Mouse (Mus musculus) forebrain, postnatal 0 days (tissue): Measurements from ENCODE around the gene Brdt. TPM values are rescaled to one million over a fixed set of nuclear protein-coding genes. Genes with fewer than 3 reads are reported as not detected.

ENCODE experiments used
- ATAC-seq: fragments of 200-750 bp; cut with Nextera tagmentation; 2 replicates; pipeline ENCODE4 v1.8.0; 2017; ENCODE audit warnings: mild to moderate bottlenecking, moderate library complexity
- DNase-seq: peaks from one replicate; pipeline ENCODE4 v3.0.0-alpha.2; 2015
- H3K27ac ChIP-seq: fragments of 300-500 bp; sonication (generic); 2 replicates; pipeline ENCODE4 v1.5.1; 2014; ENCODE audit warnings: low read depth, mild to moderate bottlenecking, antibody characterized with exemption, low read length, moderate library complexity, mixed read lengths
- H3K27me3 ChIP-seq: fragments of 300-500 bp; sonication (generic); 2 replicates; pipeline ENCODE4 v1.6.1; 2014; ENCODE audit warnings: mild to moderate bottlenecking, low read length, mixed read lengths; ENCODE audit not compliant: insufficient read depth
- H3K36me3 ChIP-seq: fragments of 300-500 bp; sonication (generic); 2 replicates; pipeline ENCODE4 v1.6.1; 2014; ENCODE audit warnings: mild to moderate bottlenecking, moderate library complexity; ENCODE audit not compliant: insufficient read depth
- H3K4me1 ChIP-seq: fragments of 300-500 bp; sonication (generic); 2 replicates; pipeline ENCODE4 v1.6.1; 2014; ENCODE audit warnings: antibody characterized with exemption; ENCODE audit not compliant: insufficient read depth
- H3K4me2 ChIP-seq: fragments of 300-500 bp; sonication (generic); 2 replicates; pipeline ENCODE4 v1.6.1; 2014; ENCODE audit warnings: low read depth, mild to moderate bottlenecking, moderate library complexity
- H3K4me3 ChIP-seq: fragments of 300-500 bp; sonication (generic); 2 replicates; pipeline ENCODE4 v1.5.1; 2014; ENCODE audit warnings: low read depth, low read length, mixed read lengths
- H3K9ac ChIP-seq: fragments of 300-500 bp; sonication (generic); 2 replicates; pipeline ENCODE4 v1.6.1; 2014; ENCODE audit warnings: mild to moderate bottlenecking
- H3K9me3 ChIP-seq: fragments of 300-500 bp; sonication (generic); 2 replicates; pipeline ENCODE4 v1.6.1; 2016; ENCODE audit warnings: low read length
- CTCF ChIP-seq: sonication (generic); IDR thresholded peaks from 2 replicates; pipeline ENCODE4 v1.5.1; 2016; ENCODE audit warnings: antibody characterized with exemption, control low read depth, low read depth
- WGBS: fragments of 180-500 bp; shearing (Covaris S2); extraction: QIAGEN DNeasy Blood & Tissue Kit; methylation state at CpG from one replicate; pipeline ENCODE4 v1.1.7; 2014; 5-methylcytosine and 5-hydroxymethylcytosine counted together
- polyA plus RNA-seq: library from polyadenylated mRNA; unstranded; fragments of >200 nt; fragmentation: Nextera tagmentation; extraction: Ambion mirVana; gene quantifications from 2 replicates; pipeline ENCODE4 v1.2.1, GENCODE M21; 2015
- total RNA-seq: library from RNA; depleted of rRNA; stranded (reverse); fragments of >200 nt; gene quantifications from 2 replicates; pipeline ENCODE4 v1.2.3, GENCODE M21; 2014; rRNA removed

The Brdt gene
- total and polyA plus RNA-seq, 2 experiments from 2014 or later = 2.3 to 4.3 TPM

GRCm38 (mm10) chr5:107411326-107411725, 80.4 kb downstream of the Brdt start:
- Histone ChIP-seq H3K36me3 (no peaks in the 10 kb centered on the region), H3K27ac (no peak overlapping the region), H3K27me3 (no peaks in the 10 kb centered on the region), H3K9ac (no peak overlapping the region), H3K4me1 (no peaks in the 10 kb centered on the region), H3K4me2 (no peak overlapping the region), H3K9me3 (no peaks in the 10 kb centered on the region), H3K4me3 (no peak overlapping the region)
- WGBS = 51% methylated on average over 4 of the region's 4 CpGs
- no peak for TF ChIP-seq CTCF
- DNase-seq = peak; percentile 16
- ATAC-seq = peak; percentile 42; the same call in 1 of the 2 replicates

GRCm38 (mm10) chr5:107412285-107412684, 81.3 kb downstream of the Brdt start:
- Histone ChIP-seq H3K9ac (no peak overlapping the region), H3K4me1 (no peaks in the 10 kb centered on the region), H3K27ac (no peak overlapping the region), H3K27me3 (no peaks in the 10 kb centered on the region), H3K36me3 (no peaks in the 10 kb centered on the region), H3K4me3 (no peak overlapping the region), H3K4me2 (no peak overlapping the region), H3K9me3 (no peaks in the 10 kb centered on the region)
- 79% methylated on average over 2 of the region's 2 CpGs for WGBS
- no peak for TF ChIP-seq CTCF
- ATAC-seq (no peak), DNase-seq (no peak)

DNA sequence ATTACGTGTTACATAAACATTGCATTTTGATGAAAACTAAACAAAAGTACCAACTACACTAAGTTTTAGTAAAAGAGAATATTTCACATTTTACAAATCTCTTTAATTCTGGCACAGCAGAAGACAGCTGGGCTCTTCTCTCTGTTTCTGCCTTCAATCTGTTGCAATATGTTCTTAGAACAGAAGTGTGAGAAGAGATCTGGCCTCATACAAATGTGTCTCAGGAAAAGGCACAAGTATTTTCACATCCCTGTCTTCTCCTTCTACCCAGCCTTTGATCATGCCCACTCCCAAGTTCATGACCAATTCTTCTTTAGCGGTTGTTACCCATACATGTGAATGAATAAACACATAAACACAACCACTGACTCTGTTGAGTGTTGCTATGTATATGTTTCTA, 84.1 kb downstream of the Brdt start:
- Histone ChIP-seq H3K4me2 (no peak overlapping the region), H3K27me3 (no peaks in the 10 kb centered on the region), H3K4me3 (no peak overlapping the region), H3K9ac (no peak overlapping the region), H3K4me1 (no peaks in the 10 kb centered on the region), H3K9me3 (no peaks in the 10 kb centered on the region), H3K27ac (0 out of 2 replicates have a peak overlapping the region, but pooled peaks have one; percentile 31), H3K36me3 (no peaks in the 10 kb centered on the region)
- peak; percentile 67 for DNase-seq
- peak; percentile 83 for ATAC-seq
- WGBS = 77% methylated on average over 2 of the region's 2 CpGs
- TF ChIP-seq CTCF = no peak

DNA sequence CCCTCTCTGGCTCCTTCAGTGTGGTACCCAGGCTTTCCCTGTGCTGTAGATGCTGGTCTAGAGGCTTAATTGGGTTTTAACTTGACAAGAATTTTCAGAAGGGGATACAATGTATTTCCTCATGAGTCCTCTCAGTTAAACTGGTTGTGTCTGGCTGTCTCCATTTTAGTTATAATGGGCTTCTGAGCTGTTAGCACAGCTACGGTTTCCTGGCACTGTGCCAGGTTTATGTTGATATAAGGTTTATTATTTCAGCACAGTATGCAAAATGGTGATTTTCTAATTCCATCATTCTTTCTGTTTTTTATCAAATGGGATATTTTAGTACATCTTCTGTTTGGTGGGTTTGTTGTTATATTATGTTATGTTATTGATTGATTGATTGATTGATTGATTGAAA, 90.7 kb downstream of the Brdt start:
- Histone ChIP-seq H3K27ac (no peak overlapping the region), H3K36me3 (no peaks in the 10 kb centered on the region), H3K4me3 (no peak overlapping the region), H3K9me3 (no peaks in the 10 kb centered on the region), H3K9ac (no peak overlapping the region), H3K4me2 (no peak overlapping the region), H3K4me1 (no peaks in the 10 kb centered on the region), H3K27me3 (no peaks in the 10 kb centered on the region)
- WGBS = 22% methylated on average over 1 of the region's 1 CpGs
- DNase-seq (peak; percentile 40), ATAC-seq (0 out of 2 replicates have a peak, but pooled peaks have one; percentile 1)
- no peak for TF ChIP-seq CTCF

DNA sequence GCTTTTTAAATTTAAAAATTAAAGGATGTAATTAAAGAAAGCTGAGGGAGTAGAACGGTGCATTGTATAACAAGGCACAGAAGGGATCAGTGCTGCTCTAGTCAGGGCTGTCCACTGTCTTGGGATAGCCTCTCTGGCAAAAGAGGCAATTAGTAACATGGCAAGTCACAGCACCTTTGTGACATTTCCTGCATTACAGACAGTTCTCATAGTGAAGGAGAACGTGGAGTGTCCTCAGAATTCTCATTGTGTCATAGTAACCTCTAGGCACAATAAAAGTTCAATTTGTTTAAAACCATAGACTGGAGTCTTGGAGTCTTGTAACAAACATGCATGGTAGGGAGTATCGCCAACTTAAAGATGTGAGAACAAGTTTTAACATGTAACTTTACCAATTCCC, 100.3 kb downstream of the Brdt start, which contains the start of gene Lpcat2b:
TSS of gene Lpcat2b (plus strand) at position 301 of the 400 bp plus-strand sequence.
- H3K9me3 ChIP-seq = no peaks in the 10 kb centered on the region
- DNase-seq (no peak), ATAC-seq (no peak)
- no peaks in the 10 kb centered on the region for H3K36me3 ChIP-seq
- 78% methylated on average over 3 of the region's 3 CpGs for WGBS
- H3K27me3 ChIP-seq = no peaks in the 10 kb centered on the region
- no peaks in the 10 kb centered on the region for H3K4me1 ChIP-seq
- no peak within 1 kb of the TSS for H3K9ac ChIP-seq
- no peak within 1 kb of the TSS for H3K4me3 ChIP-seq
- H3K4me2 ChIP-seq = no peak within 1 kb of the TSS
- H3K27ac ChIP-seq = no peak within 1 kb of the TSS
- no peak for TF ChIP-seq CTCF

DNA sequence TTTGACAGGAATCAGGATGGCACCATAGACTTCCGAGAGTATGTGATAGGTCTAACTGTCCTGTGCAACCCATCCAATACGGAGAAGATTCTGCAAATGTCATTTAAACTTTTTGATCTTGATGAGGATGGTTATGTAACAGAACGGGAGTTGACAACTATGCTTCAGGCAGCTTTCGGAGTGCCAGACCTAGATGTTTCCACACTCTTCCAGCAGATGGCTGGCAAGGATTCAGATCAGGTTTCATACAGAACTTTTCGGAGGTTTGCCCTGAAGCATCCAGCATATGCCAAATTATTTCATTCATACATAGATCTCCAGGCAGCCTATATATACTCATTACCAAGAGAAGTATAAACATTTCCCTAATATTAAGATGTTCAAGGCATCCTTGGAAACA, 103.0 kb downstream of the Brdt start:
- H3K27me3 ChIP-seq = no peaks in the 10 kb centered on the region
- H3K4me2 ChIP-seq = no peak overlapping the region
- H3K4me3 ChIP-seq = no peak overlapping the region
- H3K4me1 ChIP-seq = no peaks in the 10 kb centered on the region
- no peaks in the 10 kb centered on the region for H3K9me3 ChIP-seq
- no peak overlapping the region for H3K9ac ChIP-seq
- no peak overlapping the region for H3K27ac ChIP-seq
- no peaks in the 10 kb centered on the region for H3K36me3 ChIP-seq
- no peak for TF ChIP-seq CTCF
- 74% methylated on average over 5 of the region's 5 CpGs for WGBS
- ATAC-seq (no peak), DNase-seq (peak; percentile 26)

- 80% methylated on average over 6 of the region's 6 CpGs for WGBS
These were observed 105.2 kb downstream of the Brdt start for GRCm38 (mm10) chr5:107436185-107436584.

More at GRCm38 (mm10) chr5:107436185-107436584, 105.2 kb downstream of the Brdt start:
- Histone ChIP-seq H3K9ac (no peak overlapping the region), H3K27me3 (no peaks in the 10 kb centered on the region), H3K4me1 (no peaks in the 10 kb centered on the region), H3K36me3 (no peaks in the 10 kb centered on the region), H3K27ac (no peak overlapping the region), H3K9me3 (no peaks in the 10 kb centered on the region), H3K4me2 (no peak overlapping the region), H3K4me3 (no peak overlapping the region)
- no peak for ATAC-seq
- TF ChIP-seq CTCF = no peak
- no peak for DNase-seq

Other genes with a start within 250 kb of the Brdt start
- 5.5 and 14.3 TPM in 2 replicates for gene Tgfbr3, start 41.5 kb upstream of the Brdt start, total RNA-seq
- gene Tgfbr3, start 41.5 kb upstream of the Brdt start, polyA plus RNA-seq = 2.3 and 3.4 TPM in 2 replicates
- 12.9 and 15.4 TPM in 2 replicates for gene Ephx4, start 71.6 kb downstream of the Brdt start, total RNA-seq
- 18.0 and 20.2 TPM in 2 replicates for gene Ephx4, start 71.6 kb downstream of the Brdt start, polyA plus RNA-seq
- gene Lpcat2b, start 100.4 kb downstream of the Brdt start, total RNA-seq = not detected in 2 replicates
- 0.05 TPM in 1 of 2 replicates, not detected in the other for gene Lpcat2b, start 100.4 kb downstream of the Brdt start, polyA plus RNA-seq
- gene Btbd8, start 106.8 kb downstream of the Brdt start, total RNA-seq = 51.8 and 52.5 TPM in 2 replicates
- 19.1 and 26.3 TPM in 2 replicates for gene Btbd8, start 106.8 kb downstream of the Brdt start, polyA plus RNA-seq
- gene Gm42669, start 176.5 kb downstream of the Brdt start, total RNA-seq = 0.15 and 0.29 TPM in 2 replicates
- gene Gm42669, start 176.5 kb downstream of the Brdt start, polyA plus RNA-seq = 0.09 and 0.21 TPM in 2 replicates
- gene 1700028K03Rik, start 203.6 kb downstream of the Brdt start, total RNA-seq = 0.23 and 0.38 TPM in 2 replicates
- 0.06 and 0.12 TPM in 2 replicates for gene 1700028K03Rik, start 203.6 kb downstream of the Brdt start, polyA plus RNA-seq